14 mouse cellular contexts compared by ENCODE assay signal in the genomic region with DNA sequence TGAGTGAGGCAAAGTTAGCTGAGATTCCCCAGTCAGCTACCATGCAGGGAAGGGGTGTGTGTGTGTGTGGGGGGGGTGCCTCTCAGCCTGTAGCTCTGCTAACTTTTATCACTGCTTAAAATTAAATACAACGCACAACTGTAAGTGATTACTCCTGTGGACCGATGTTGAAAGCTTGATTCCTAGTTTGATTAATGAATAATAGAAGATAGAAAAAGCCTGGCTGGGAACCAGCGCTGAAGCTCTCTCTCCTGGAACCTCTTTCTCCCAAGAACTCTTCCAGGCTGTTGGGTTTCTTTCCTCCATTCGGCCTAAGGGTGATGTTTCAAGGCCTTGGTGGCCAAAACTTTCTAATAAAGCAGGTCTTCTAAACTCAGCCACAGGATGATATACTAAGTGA. TPM values are rescaled to one million over a fixed set of nuclear protein-coding genes. Genes with fewer than 3 reads are reported as not detected.
A peak's percentile ranks its signal among the peaks of the same experiment; 100 is the strongest.
DNase-seq lines count a peak whose midpoint lies in the region; ATAC-seq lines count a peak whose summit lies in the region.
"Had no signal": no experiment of that assay in that cellular context is flagged by ENCODE, and none has a peak within 500 bp of the region (broad histone marks: within the 10 kb centered on the region; RNA-seq: fewer than 3 reads in every experiment).

No protein-coding gene starts in this region.

- no peak overlapping the region for H3K27ac ChIP-seq in heart, embryonic 15.5 days
- no peak overlapping the region for H3K27ac ChIP-seq in embryonic facial prominence, embryonic 13.5 days
- peak overlapping the region; percentile 82 for H3K27ac ChIP-seq in intestine, embryonic 15.5 days
- H3K27ac ChIP-seq in liver, embryonic 13.5 days, result no peak overlapping the region

- no peak overlapping the region for H3K9ac ChIP-seq in heart, embryonic 15.5 days
- H3K9ac ChIP-seq in embryonic facial prominence, embryonic 13.5 days, result no peak overlapping the region; the same call in 1 of the 2 replicates
- H3K9ac ChIP-seq in intestine, embryonic 15.5 days, result peak overlapping the region; percentile 26; the same call in 1 of the 2 replicates
- no peak overlapping the region for H3K9ac ChIP-seq in liver, embryonic 13.5 days

- no peaks in the 10 kb centered on the region for H3K9me3 ChIP-seq in heart, embryonic 15.5 days (replicated peaks)
- no peaks in the 10 kb centered on the region for H3K9me3 ChIP-seq in embryonic facial prominence, embryonic 13.5 days
- no peaks in the 10 kb centered on the region for H3K9me3 ChIP-seq in intestine, embryonic 15.5 days
- no peaks in the 10 kb centered on the region for H3K9me3 ChIP-seq in liver, embryonic 13.5 days (replicated peaks)

- no peak for DNase-seq in heart, adult 8-10 months (ENCODE audit: low spot score)
- no peak for DNase-seq in liver, embryonic 13.5 days
- DNase-seq in natural killer cell, adult 2 months (ENCODE audit: low spot score in 2 of 2), result no peak
- DNase-seq in spleen, postnatal 10 days (ENCODE audit: low spot score in 2 of 2), result no peak
- DNase-seq in spleen, postnatal 4 days (ENCODE audit: low spot score in 2 of 2), result no peak
- DNase-seq: right cerebral cortex, adult 18-20 months; thymus, postnatal 4 days had no signal

- peaks cover 12% of the 10 kb centered on the region; the same call in 1 of the 2 replicates for H3K4me1 ChIP-seq in heart, embryonic 15.5 days (replicated peaks)
- peaks cover 53% of the 10 kb centered on the region for H3K4me1 ChIP-seq in embryonic facial prominence, embryonic 13.5 days
- H3K4me1 ChIP-seq in intestine, embryonic 15.5 days (replicated peaks), result peaks cover 7% of the 10 kb centered on the region; the same call in 1 of the 2 replicates
- no peaks in the 10 kb centered on the region for H3K4me1 ChIP-seq in liver, embryonic 13.5 days (replicated peaks)
- H3K4me1 ChIP-seq: megakaryocyte, embryonic 14.5 days had no signal

- no peaks in the 10 kb centered on the region for H3K36me3 ChIP-seq in heart, embryonic 15.5 days
- H3K36me3 ChIP-seq in embryonic facial prominence, embryonic 13.5 days, result no peaks in the 10 kb centered on the region
- no peaks in the 10 kb centered on the region for H3K36me3 ChIP-seq in intestine, embryonic 15.5 days
- no peaks in the 10 kb centered on the region for H3K36me3 ChIP-seq in liver, embryonic 13.5 days

- no peak overlapping the region; the same call in 1 of the 2 replicates for H3K4me3 ChIP-seq in heart, embryonic 15.5 days
- no peak overlapping the region for H3K4me3 ChIP-seq in embryonic facial prominence, embryonic 13.5 days
- H3K4me3 ChIP-seq in intestine, embryonic 15.5 days (replicated peaks), result peak overlapping the region; percentile 79
- no peak overlapping the region for H3K4me3 ChIP-seq in liver, embryonic 13.5 days (replicated peaks)
- H3K4me3 ChIP-seq: megakaryocyte, embryonic 14.5 days had no signal

- no peak for ATAC-seq in heart, embryonic 15.5 days (replicated peaks; ENCODE audit: insufficient number of reproducible peaks, insufficient read depth, low FRiP score, low read depth)
- ATAC-seq in embryonic facial prominence, embryonic 13.5 days (ENCODE audit: insufficient number of reproducible peaks, insufficient read depth, low FRiP score, low TSS enrichment, low read depth), result no peak
- ATAC-seq in intestine, embryonic 15.5 days, result no peak
- ATAC-seq in liver, embryonic 13.5 days (ENCODE audit: low read depth), result no peak

- H3K27me3 ChIP-seq in heart, embryonic 15.5 days, result no peaks in the 10 kb centered on the region
- no peaks in the 10 kb centered on the region for H3K27me3 ChIP-seq in embryonic facial prominence, embryonic 13.5 days
- H3K27me3 ChIP-seq in intestine, embryonic 15.5 days (replicated peaks), result no peaks in the 10 kb centered on the region
- peaks cover 16% of the 10 kb centered on the region for H3K27me3 ChIP-seq in liver, embryonic 13.5 days

- H3K4me2 ChIP-seq in heart, embryonic 15.5 days, result peak overlapping the region; percentile 92; the same call in 1 of the 2 replicates
- peak overlapping the region; percentile 89 for H3K4me2 ChIP-seq in embryonic facial prominence, embryonic 13.5 days
- H3K4me2 ChIP-seq in intestine, embryonic 15.5 days (replicated peaks), result peak overlapping the region; percentile 83
- H3K4me2 ChIP-seq in liver, embryonic 13.5 days, result peak overlapping the region; percentile 17; the same call in 1 of the 2 replicates

- 58% methylated on average over 4 of the region's 4 CpGs for WGBS in heart, embryonic 15.5 days
- 61% methylated on average over 4 of the region's 4 CpGs for WGBS in embryonic facial prominence, embryonic 13.5 days
- 34% methylated on average over 4 of the region's 4 CpGs for WGBS in intestine, embryonic 15.5 days
- WGBS in liver, embryonic 13.5 days (ENCODE audit: insufficient replicate concordance), result 58% methylated on average over 4 of the region's 4 CpGs

RNA-seq across cellular contexts. Expression of a gene that starts 3.6 kb away (rescaled TPM):
- 3.6 and 4.7 TPM in 2 replicates for polyA plus RNA-seq in heart, embryonic 15.5 days (2015; fragmentation: Nextera tagmentation; extraction: Ambion mirVana)
- total RNA-seq in heart, adult 8-10 months (2022), result 10 to 100 TPM; 11.0 to 14.1 (median 12.1) TPM
- 10.2 and 12.3 TPM in 2 replicates for polyA plus RNA-seq in embryonic facial prominence, embryonic 13.5 days (2015; fragmentation: Nextera tagmentation; extraction: Ambion mirVana)
- 15.8 and 17.2 TPM in 2 replicates for polyA plus RNA-seq in intestine, embryonic 15.5 days (2015; fragmentation: Nextera tagmentation; extraction: Ambion mirVana)
- polyA plus RNA-seq in liver, embryonic 13.5 days (2015; fragmentation: Nextera tagmentation; extraction: Ambion mirVana), result 1.0 and 1.7 TPM in 2 replicates

RNA-seq across cellular contexts. Expression of a gene that starts 48.9 kb away (rescaled TPM):
- polyA plus RNA-seq in heart, embryonic 15.5 days (2015; fragmentation: Nextera tagmentation; extraction: Ambion mirVana), result not detected in 2 replicates
- total RNA-seq in heart, adult 8-10 months (2022), result not detected
- polyA plus RNA-seq in embryonic facial prominence, embryonic 13.5 days (2015; fragmentation: Nextera tagmentation; extraction: Ambion mirVana), result not detected in 2 replicates
- polyA plus RNA-seq in intestine, embryonic 15.5 days (2015; fragmentation: Nextera tagmentation; extraction: Ambion mirVana), result not detected in 2 replicates
- polyA plus RNA-seq in liver, embryonic 13.5 days (2015; fragmentation: Nextera tagmentation; extraction: Ambion mirVana), result not detected in 2 replicates
- total RNA-seq: adrenal gland, postnatal 10 days; gastrocnemius, postnatal 4 days; layer of hippocampus, postnatal 25 days had no signal

Comparison
In these comparisons a context has a peak if more than half of its experiments do, and no peak if none do; other contexts are left out.
1. H3K4me2 ChIP-seq: peak in every context shown above with its lines; median percentile 92 in heart, embryonic 15.5 days; 89 in embryonic facial prominence, embryonic 13.5 days; 83 in intestine, embryonic 15.5 days; 17 in liver, embryonic 13.5 days.